Mouse (Mus musculus): Measurements from ENCODE around the gene Commd8. TPM values are rescaled to one million over a fixed set of nuclear protein-coding genes. Genes with fewer than 3 reads are reported as not detected.

Gene Commd8
- polyA plus RNA-seq (2015; fragmentation: Nextera tagmentation; extraction: Ambion mirVana), result 131 and 134 TPM in 2 replicates

DNA sequence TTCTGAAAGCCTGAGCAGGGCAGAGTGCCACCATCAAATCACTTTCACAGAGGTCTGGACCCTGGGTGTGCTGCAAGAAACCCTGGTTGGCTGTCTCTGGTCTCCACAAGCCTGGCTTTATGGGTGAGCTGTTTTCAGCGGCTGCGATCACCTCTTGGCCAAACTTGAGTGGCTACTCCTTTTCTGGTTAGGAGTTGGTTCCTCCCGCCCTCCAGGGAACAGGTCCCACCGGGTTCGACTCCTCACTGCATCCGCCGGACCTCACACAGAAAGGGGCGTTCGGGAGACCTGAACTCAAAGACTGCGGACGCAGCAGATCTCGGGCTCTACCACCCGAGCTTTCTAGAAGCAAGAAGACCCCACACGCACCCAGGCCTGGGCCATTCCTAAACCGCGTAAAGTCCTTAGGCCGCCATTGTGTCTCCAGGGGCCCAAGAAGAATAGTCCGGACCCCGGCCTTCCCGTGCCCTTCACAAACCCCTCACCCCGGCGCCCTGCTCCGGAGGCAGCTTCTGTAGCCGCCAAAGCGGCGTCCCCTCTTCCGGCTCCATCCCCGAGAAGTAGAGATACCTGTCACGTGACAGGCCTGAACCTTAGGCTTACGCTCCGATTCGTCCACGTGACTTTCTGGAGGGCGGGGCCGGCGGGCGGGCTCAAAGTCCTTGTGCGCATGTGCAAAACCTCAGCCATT is at the start of gene Commd8:
TSS of gene Commd8 (minus strand) at position 596 of the 691 bp plus-strand sequence.
- Histone ChIP-seq H3K27ac (peak within 1 kb of the TSS; percentile 76), H3K36me3 (peaks cover 6% of the 10 kb centered on the region; the same call in 1 of the 2 replicates), H3K9ac (peak within 1 kb of the TSS; percentile 78), H3K4me1 (peaks cover 10% of the 10 kb centered on the region), H3K4me3 (peak within 1 kb of the TSS; percentile 85), H3K9me3 (no peaks in the 10 kb centered on the region), H3K4me2 (peak within 1 kb of the TSS; percentile 68), H3K27me3 (no peaks in the 10 kb centered on the region)
- under 1% methylated on average over 38 of the region's 38 CpGs for WGBS
- peak; percentile 95 for ATAC-seq (ENCODE audit: borderline replicate concordance, extremely low read depth, low FRiP score, low TSS enrichment)

DNA sequence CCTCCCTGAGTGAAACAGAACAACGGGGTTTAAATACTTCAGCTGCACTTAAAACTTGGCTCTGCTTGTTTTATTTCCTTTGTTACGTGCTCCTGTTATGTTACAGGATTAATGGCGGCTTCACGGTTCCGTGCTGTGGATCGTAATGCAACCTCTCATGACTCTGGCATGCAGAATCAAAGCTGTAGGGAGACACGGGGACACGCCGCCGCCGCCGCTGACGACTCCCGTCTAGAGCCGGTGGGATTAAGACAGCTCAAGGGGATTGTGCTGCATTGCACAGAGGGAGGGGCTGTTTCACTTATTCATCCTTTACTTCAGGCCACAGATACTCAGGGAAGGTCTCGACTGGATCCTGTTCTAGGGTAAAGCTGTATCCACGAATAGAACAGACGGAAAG is 43.8 kb upstream of the Commd8 start:
- Histone ChIP-seq H3K4me1 (no peaks in the 10 kb centered on the region), H3K4me3 (no peak overlapping the region), H3K9me3 (no peaks in the 10 kb centered on the region), H3K27me3 (no peaks in the 10 kb centered on the region), H3K27ac (no peak overlapping the region), H3K36me3 (no peaks in the 10 kb centered on the region), H3K9ac (no peak overlapping the region), H3K4me2 (no peak overlapping the region)
- no peak for ATAC-seq (ENCODE audit: borderline replicate concordance, extremely low read depth, low FRiP score, low TSS enrichment)
- WGBS, result 82% methylated on average over 18 of the region's 18 CpGs

DNA sequence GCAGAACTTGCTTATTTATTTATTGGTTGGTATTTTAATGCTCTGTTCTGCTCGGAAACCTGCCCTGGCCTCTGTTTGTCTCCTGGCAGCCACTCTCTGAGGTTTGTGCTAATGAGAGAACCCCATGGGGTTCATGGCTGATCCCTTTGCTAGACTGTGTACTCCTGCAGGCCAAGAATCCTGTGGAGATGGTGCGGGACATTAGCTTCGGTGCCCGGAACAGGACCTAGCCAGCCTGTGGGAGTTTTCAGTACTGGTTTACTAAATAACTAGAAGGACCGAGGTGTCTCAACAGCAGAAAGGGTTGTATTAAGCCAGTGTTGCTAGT is 42.8 kb upstream of the Commd8 start:
- H3K27ac ChIP-seq, result no peak overlapping the region
- 81% methylated on average over 5 of the region's 5 CpGs for WGBS
- ATAC-seq (ENCODE audit: borderline replicate concordance, extremely low read depth, low FRiP score, low TSS enrichment), result no peak

DNA sequence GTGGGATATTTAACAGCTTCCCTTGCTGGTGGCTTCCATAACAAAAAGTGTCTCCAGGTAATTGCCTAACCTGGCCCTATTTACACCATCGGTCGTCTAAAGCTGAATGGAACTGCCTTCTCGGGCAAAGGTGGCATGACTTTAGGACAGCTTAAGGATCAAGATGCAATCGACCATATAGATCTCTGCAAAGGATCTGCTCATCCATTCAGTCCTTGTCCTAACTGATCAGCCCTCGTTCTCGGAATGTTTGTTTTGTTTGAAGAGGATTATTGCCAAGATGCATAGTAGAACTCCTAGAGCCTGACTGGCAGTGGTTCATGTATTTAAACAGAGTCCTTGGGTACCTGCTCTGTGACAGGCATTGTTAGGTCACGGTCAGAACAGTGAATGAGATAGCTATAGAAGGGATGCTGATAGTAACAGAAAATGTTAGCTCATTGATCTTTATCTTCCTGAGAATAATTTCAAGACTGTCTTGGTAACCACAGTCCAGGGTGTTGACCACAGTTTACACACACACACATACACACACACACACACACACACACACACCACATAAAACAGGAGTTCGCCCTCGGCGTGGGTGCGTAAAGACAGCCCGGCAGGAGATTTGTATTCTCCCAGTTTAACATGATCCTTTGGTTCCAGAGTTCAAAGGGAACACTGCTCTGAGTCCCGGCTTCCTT is 42.3 kb upstream of the Commd8 start:
- ATAC-seq (ENCODE audit: borderline replicate concordance, extremely low read depth, low FRiP score, low TSS enrichment), result no peak
- Histone ChIP-seq H3K27ac (no peak overlapping the region), H3K27me3 (no peaks in the 10 kb centered on the region), H3K4me1 (no peaks in the 10 kb centered on the region), H3K4me3 (no peak overlapping the region), H3K4me2 (no peak overlapping the region), H3K9ac (no peak overlapping the region), H3K36me3 (no peaks in the 10 kb centered on the region), H3K9me3 (no peaks in the 10 kb centered on the region)
- WGBS, result 69% methylated on average over 13 of the region's 13 CpGs

More for the DNA sequence above, 42.8 kb upstream of the Commd8 start:
- Histone ChIP-seq H3K4me2 (no peak overlapping the region), H3K9me3 (no peaks in the 10 kb centered on the region), H3K4me1 (no peaks in the 10 kb centered on the region), H3K36me3 (no peaks in the 10 kb centered on the region), H3K9ac (no peak overlapping the region), H3K4me3 (no peak overlapping the region), H3K27me3 (no peaks in the 10 kb centered on the region)

DNA sequence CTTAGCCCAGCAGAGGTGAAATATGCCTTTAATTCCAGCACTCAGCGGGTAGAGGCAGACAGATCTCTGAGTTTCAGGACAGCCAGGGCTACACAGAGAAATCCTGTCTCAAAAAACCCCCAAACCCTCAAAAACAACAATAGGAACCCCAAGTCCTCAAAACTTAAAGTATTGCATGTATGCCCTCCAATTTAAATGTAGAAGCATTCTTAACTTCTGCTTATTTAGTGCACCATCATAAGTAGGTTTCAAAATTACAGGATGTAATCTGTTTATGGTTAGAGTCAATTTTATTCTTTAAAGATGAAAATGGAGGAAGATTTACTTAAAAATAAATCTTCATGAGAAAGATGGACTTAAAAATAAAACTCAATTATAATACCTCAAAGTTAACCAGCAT is 40.5 kb upstream of the Commd8 start:
- H3K27me3 ChIP-seq, result no peaks in the 10 kb centered on the region
- ATAC-seq (ENCODE audit: borderline replicate concordance, extremely low read depth, low FRiP score, low TSS enrichment), result no peak

DNA sequence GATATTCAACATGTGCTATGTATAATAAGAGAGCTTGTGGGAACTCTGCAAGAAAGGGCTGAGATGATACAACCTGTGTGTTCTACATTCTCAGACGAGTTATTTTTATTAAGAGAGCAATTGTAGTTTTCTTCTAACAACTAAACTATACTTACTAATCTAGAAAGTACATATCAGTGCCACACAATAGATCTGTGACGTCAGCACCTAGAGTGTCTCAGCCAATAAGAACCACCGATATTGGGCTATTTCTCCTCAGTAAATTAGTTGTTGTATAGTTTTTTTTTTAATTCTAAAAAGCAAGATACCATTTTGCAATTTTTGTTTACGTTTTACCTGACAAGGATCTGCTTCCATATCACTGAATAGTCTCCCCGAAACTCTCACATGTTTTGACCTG is 37.3 kb upstream of the Commd8 start:
- H3K27ac ChIP-seq, result no peak overlapping the region
- peaks cover 17% of the 10 kb centered on the region for H3K4me1 ChIP-seq
- H3K36me3 ChIP-seq, result no peaks in the 10 kb centered on the region
- H3K9me3 ChIP-seq, result no peaks in the 10 kb centered on the region
- H3K9ac ChIP-seq, result no peak overlapping the region
- H3K4me3 ChIP-seq, result no peak overlapping the region
- H3K4me2 ChIP-seq, result no peak overlapping the region
- 84% methylated on average over 5 of the region's 5 CpGs for WGBS
- H3K27me3 ChIP-seq, result no peaks in the 10 kb centered on the region
- no peak for ATAC-seq (ENCODE audit: borderline replicate concordance, extremely low read depth, low FRiP score, low TSS enrichment)

More for the DNA sequence above, 40.5 kb upstream of the Commd8 start:
- Histone ChIP-seq H3K9ac (no peak overlapping the region), H3K4me1 (peaks cover 11% of the 10 kb centered on the region), H3K9me3 (no peaks in the 10 kb centered on the region), H3K27ac (no peak overlapping the region), H3K4me3 (no peak overlapping the region), H3K4me2 (no peak overlapping the region), H3K36me3 (no peaks in the 10 kb centered on the region)
- 69% methylated on average over 1 of the region's 1 CpGs for WGBS

DNA sequence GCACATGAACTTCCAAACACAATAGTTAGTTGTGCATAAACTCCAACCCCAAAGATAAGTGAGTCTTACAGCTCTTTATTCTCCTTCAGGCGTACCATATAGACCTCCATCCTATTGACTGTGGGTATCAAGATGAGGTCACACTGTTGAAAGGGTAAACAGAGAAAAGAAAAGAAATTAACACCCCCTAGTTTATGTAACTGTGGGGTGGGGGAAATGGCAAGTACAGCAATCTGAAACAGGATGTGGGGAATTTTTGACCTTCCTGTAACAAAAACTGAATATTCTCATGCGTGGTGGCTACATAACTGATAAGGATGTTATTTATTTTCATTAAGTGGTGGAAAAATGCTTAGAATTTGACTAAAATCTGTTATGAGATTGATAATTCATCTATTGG is 36.5 kb upstream of the Commd8 start:
- H3K36me3 ChIP-seq, result no peaks in the 10 kb centered on the region
- peak overlapping the region; percentile 72 for H3K4me2 ChIP-seq
- no peak overlapping the region for H3K27ac ChIP-seq
- 61% methylated on average over 2 of the region's 2 CpGs for WGBS
- no peak overlapping the region for H3K9ac ChIP-seq
- H3K27me3 ChIP-seq, result no peaks in the 10 kb centered on the region
- no peak for ATAC-seq (ENCODE audit: borderline replicate concordance, extremely low read depth, low FRiP score, low TSS enrichment)
- H3K4me1 ChIP-seq, result peaks cover 17% of the 10 kb centered on the region
- H3K4me3 ChIP-seq, result 0 out of 2 replicates have a peak overlapping the region, but pooled peaks have one; percentile 64
- H3K9me3 ChIP-seq, result no peaks in the 10 kb centered on the region

DNA sequence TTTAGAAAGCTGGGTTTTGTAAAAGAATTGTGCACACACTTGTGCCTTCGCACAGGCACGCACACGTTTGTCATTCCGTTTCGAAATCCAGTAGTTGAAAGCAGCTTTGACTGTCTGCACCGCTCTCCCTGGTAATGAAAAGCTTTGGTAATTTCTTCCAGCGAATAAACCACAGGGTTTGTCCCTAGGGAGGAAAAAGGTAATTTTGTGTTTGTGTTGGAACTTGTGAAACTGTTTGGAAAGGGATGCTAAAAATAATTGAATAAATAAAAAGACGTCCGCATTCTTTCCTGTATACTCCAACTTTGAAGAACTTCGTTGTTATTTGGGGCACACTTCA is 35.7 kb upstream of the Commd8 start:
- ATAC-seq (ENCODE audit: borderline replicate concordance, extremely low read depth, low FRiP score, low TSS enrichment), result peak; percentile 6; the same call in 1 of the 2 replicates
- Histone ChIP-seq H3K4me1 (peaks cover 17% of the 10 kb centered on the region), H3K27ac (peak overlapping the region; percentile 44; the same call in 1 of the 2 replicates), H3K9me3 (no peaks in the 10 kb centered on the region), H3K9ac (peak overlapping the region; percentile 47), H3K36me3 (no peaks in the 10 kb centered on the region), H3K4me3 (peak overlapping the region; percentile 64), H3K4me2 (peak overlapping the region; percentile 72), H3K27me3 (no peaks in the 10 kb centered on the region)
- 6% methylated on average over 10 of the region's 10 CpGs for WGBS

DNA sequence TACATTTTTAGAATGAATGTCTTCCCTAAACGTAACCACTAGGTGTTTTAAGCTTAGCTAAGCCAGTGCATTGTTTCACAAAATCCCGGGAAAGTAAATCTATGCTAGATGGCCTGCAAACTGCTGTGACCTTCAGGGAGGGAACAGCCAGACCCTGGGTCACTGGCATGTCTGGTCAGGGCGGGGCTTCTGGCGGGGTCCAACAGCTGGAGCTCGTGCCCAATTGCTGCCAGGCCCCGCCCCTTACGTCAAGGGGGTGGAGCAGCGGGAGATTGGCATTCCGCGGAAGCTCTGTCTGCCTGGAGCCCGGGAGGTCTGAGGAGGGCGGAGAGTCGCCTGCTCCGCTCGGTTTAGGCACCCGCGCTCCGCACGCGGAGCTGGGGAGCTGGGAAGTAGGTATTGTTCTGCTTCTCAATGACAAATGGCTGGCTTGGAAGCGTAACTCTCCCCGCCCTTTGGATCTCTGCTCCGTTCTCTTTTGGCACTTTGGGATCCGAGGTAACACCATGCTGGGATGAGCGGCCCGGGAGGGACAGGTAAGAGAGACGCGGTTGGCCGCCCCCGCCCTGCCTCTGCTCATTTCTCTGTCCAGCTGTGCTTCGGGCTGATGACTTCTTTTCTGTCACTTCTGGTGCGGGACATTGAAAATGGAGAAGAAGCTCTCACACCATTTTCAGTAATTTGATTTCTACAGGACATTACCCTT is 35.2 kb upstream of the Commd8 start:
- Histone ChIP-seq H3K27me3 (no peaks in the 10 kb centered on the region), H3K27ac (peak overlapping the region; percentile 44; the same call in 1 of the 2 replicates), H3K36me3 (no peaks in the 10 kb centered on the region), H3K4me1 (peaks cover 17% of the 10 kb centered on the region), H3K9ac (peak overlapping the region; percentile 47), H3K4me2 (peak overlapping the region; percentile 72), H3K9me3 (no peaks in the 10 kb centered on the region), H3K4me3 (peak overlapping the region; percentile 64)
- ATAC-seq (ENCODE audit: borderline replicate concordance, extremely low read depth, low FRiP score, low TSS enrichment), result peak; percentile 100
- under 1% methylated on average over 32 of the region's 32 CpGs for WGBS

DNA sequence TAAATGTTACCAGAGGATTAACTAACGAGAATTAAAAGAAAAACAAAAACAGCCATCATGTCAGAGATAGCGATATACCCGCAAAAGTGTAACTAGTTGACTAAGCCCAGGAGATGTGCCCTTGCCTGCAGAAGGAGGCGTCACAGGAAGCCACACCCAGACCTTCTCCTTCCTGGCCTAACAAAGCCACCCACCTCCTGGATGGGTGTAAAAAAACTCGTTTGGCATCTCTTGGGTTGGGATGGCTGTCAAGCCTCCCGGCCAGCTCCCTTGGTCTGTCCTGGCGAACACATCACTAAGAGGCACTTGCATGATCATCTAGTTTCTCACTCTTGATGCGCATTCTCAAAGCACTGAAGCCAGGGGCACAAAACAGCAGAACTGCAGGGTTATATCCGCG is 34.0 kb upstream of the Commd8 start:
- Histone ChIP-seq H3K9me3 (no peaks in the 10 kb centered on the region), H3K4me2 (no peak overlapping the region), H3K27me3 (no peaks in the 10 kb centered on the region), H3K27ac (no peak overlapping the region), H3K4me3 (no peak overlapping the region), H3K36me3 (no peaks in the 10 kb centered on the region), H3K4me1 (peaks cover 17% of the 10 kb centered on the region), H3K9ac (no peak overlapping the region)
- ATAC-seq (ENCODE audit: borderline replicate concordance, extremely low read depth, low FRiP score, low TSS enrichment), result no peak
- WGBS, result 60% methylated on average over 10 of the region's 10 CpGs

DNA sequence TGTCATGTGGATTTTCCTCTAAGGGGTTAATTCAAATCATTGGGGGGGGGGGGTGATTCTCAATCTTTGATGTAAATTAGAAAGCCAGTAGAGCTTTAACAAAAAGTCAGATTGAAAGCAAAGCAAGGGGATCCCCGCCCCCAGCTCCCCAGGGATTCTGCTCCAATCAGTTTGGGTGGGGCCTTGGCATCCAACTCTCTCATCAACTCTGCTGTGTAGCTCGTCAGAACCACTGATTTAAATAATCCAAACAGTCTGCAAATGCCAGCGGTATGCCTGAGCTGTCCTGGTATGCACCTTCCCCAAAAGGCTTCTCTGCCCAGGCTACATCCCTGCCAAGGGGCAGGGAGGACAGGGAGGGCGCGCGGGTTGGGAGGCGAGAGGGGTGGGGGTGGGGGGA is 33.6 kb upstream of the Commd8 start:
- no peaks in the 10 kb centered on the region for H3K27me3 ChIP-seq
- no peak overlapping the region for H3K4me3 ChIP-seq
- no peak for ATAC-seq (ENCODE audit: borderline replicate concordance, extremely low read depth, low FRiP score, low TSS enrichment)
- no peaks in the 10 kb centered on the region for H3K36me3 ChIP-seq
- H3K4me2 ChIP-seq, result no peak overlapping the region
- WGBS, result 41% methylated on average over 7 of the region's 7 CpGs
- H3K4me1 ChIP-seq, result peaks cover 17% of the 10 kb centered on the region
- no peak overlapping the region for H3K9ac ChIP-seq
- no peak overlapping the region for H3K27ac ChIP-seq
- no peaks in the 10 kb centered on the region for H3K9me3 ChIP-seq

DNA sequence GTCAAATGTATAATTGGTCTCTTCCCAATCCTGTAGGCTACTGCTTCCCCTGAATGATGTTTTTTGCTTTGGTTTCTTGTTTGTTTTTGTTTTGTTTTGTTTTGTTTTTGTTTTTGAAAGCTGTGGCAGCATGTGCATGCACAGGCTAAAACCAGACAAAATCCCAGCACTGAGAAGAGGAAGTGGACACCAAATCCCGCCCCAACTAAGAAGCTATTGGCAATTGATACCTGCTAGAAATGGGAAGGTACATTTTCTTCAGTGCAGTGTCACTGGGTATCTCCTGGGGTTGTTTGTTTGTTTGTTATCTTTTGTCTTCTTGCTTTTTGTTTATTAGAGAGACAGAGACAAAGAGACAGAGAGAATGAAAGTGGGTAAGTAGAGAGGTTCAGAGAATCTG is 27.5 kb upstream of the Commd8 start:
- no peaks in the 10 kb centered on the region for H3K9me3 ChIP-seq
- H3K36me3 ChIP-seq, result no peaks in the 10 kb centered on the region
- no peaks in the 10 kb centered on the region for H3K4me1 ChIP-seq
- no peak overlapping the region for H3K9ac ChIP-seq
- H3K27ac ChIP-seq, result no peak overlapping the region
- H3K4me2 ChIP-seq, result no peak overlapping the region
- WGBS, result 85% methylated on average over 1 of the region's 1 CpGs
- H3K4me3 ChIP-seq, result no peak overlapping the region
- ATAC-seq (ENCODE audit: borderline replicate concordance, extremely low read depth, low FRiP score, low TSS enrichment), result no peak
- H3K27me3 ChIP-seq, result no peaks in the 10 kb centered on the region
